Mouse (Mus musculus): ENCODE data around the gene Abcg1. TPM values are rescaled to one million over a fixed set of nuclear protein-coding genes. Genes with fewer than 3 reads are reported as not detected.

Gene Abcg1
- polyA plus RNA-seq, 1 experiment from 2014 or later, result 10.1 TPM

GRCm38 (mm10) chr17:31145998-31146397, 88.5 kb downstream of the Abcg1 start:
- Histone ChIP-seq H3K9me3 (ENCODE audit: control insufficient read depth, low read length) (peaks cover 3% of the 10 kb centered on the region; the same call in 1 of the 2 replicates), H3K36me3 (ENCODE audit: control insufficient read depth, insufficient read depth, low read length) (no peaks in the 10 kb centered on the region), H3K9ac (ENCODE audit: low read length) (no peak overlapping the region), H3K27ac (replicated peaks in 1 of 2; ENCODE audit: control insufficient read depth in 1 of 2, insufficient read depth in 1 of 2, low read depth in 2 of 2, low read length in 2 of 2) (no peak overlapping the region), H3K4me2 (ENCODE audit: low read length) (no peak overlapping the region), H3K4me1 (ENCODE audit: control insufficient read depth in 2 of 2, insufficient read depth in 2 of 2, low read length in 2 of 2) (peaks cover 2 to 3% of the 10 kb centered on the region in 2 experiments; a peak in 1 of 4 replicates), H3K4me3 (ENCODE audit: control insufficient read depth in 1 of 2, insufficient read depth in 1 of 2, low read depth in 1 of 2, low read length in 2 of 2) (no peak overlapping the region), H3K27me3 (ENCODE audit: control insufficient read depth, insufficient read depth, low read length) (no peaks in the 10 kb centered on the region)
- 79% methylated on average over 9 of the region's 9 CpGs for WGBS
- ATAC-seq (ENCODE audit: insufficient number of reproducible peaks, insufficient read depth, low FRiP score, low read depth), result no peak

DNA sequence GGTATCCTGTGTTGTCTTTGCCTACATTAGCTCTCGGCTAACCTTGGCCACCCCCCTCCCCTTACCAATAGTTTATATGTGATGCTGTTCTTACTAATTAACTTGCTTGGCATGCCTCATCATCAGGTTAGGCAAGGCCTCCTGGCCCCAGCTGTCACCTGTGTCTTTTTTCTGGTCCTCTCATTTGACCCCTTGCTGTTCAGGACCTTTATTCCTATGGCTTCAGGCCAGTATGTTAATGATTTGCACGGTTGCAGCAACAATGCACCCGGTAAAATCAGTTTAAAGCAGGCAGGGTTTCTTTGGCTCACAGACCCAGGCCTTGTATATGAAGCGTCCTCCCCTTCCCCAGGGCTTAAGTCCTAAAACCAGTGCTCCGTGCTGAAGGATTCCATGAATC, 95.0 kb downstream of the Abcg1 start:
- 65% methylated on average over 5 of the region's 5 CpGs for WGBS
- Histone ChIP-seq H3K36me3 (ENCODE audit: control insufficient read depth, insufficient read depth, low read length) (no peaks in the 10 kb centered on the region), H3K4me2 (ENCODE audit: low read length) (no peak overlapping the region), H3K9me3 (ENCODE audit: control insufficient read depth, low read length) (no peaks in the 10 kb centered on the region), H3K4me3 (ENCODE audit: control insufficient read depth in 1 of 2, insufficient read depth in 1 of 2, low read depth in 1 of 2, low read length in 2 of 2) (no peak overlapping the region), H3K4me1 (ENCODE audit: control insufficient read depth in 2 of 2, insufficient read depth in 2 of 2, low read length in 2 of 2) (no peaks in the 10 kb centered on the region; a peak in 1 of 4 replicates), H3K27ac (replicated peaks in 1 of 2; ENCODE audit: control insufficient read depth in 1 of 2, insufficient read depth in 1 of 2, low read depth in 2 of 2, low read length in 2 of 2) (no peak overlapping the region), H3K9ac (ENCODE audit: low read length) (no peak overlapping the region), H3K27me3 (ENCODE audit: control insufficient read depth, insufficient read depth, low read length) (no peaks in the 10 kb centered on the region)
- no peak for ATAC-seq (ENCODE audit: insufficient number of reproducible peaks, insufficient read depth, low FRiP score, low read depth)

GRCm38 (mm10) chr17:31152966-31153499, 95.6 kb downstream of the Abcg1 start:
- Histone ChIP-seq H3K4me1 (ENCODE audit: control insufficient read depth in 2 of 2, insufficient read depth in 2 of 2, low read length in 2 of 2) (no peaks in the 10 kb centered on the region; a peak in 1 of 4 replicates), H3K27ac (replicated peaks in 1 of 2; ENCODE audit: control insufficient read depth in 1 of 2, insufficient read depth in 1 of 2, low read depth in 2 of 2, low read length in 2 of 2) (no peak overlapping the region), H3K36me3 (ENCODE audit: control insufficient read depth, insufficient read depth, low read length) (no peaks in the 10 kb centered on the region), H3K4me2 (ENCODE audit: low read length) (no peak overlapping the region), H3K27me3 (ENCODE audit: control insufficient read depth, insufficient read depth, low read length) (no peaks in the 10 kb centered on the region), H3K9ac (ENCODE audit: low read length) (no peak overlapping the region), H3K4me3 (ENCODE audit: control insufficient read depth in 1 of 2, insufficient read depth in 1 of 2, low read depth in 1 of 2, low read length in 2 of 2) (no peak overlapping the region), H3K9me3 (ENCODE audit: control insufficient read depth, low read length) (no peaks in the 10 kb centered on the region)
- 59% methylated on average over 9 of the region's 9 CpGs for WGBS
- ATAC-seq (ENCODE audit: insufficient number of reproducible peaks, insufficient read depth, low FRiP score, low read depth), result no peak

- Histone ChIP-seq H3K27me3 (ENCODE audit: control insufficient read depth, insufficient read depth, low read length) (no peaks in the 10 kb centered on the region), H3K4me1 (ENCODE audit: control insufficient read depth in 2 of 2, insufficient read depth in 2 of 2, low read length in 2 of 2) (no peaks in the 10 kb centered on the region; a peak in 1 of 4 replicates), H3K9ac (ENCODE audit: low read length) (no peak overlapping the region), H3K4me2 (ENCODE audit: low read length) (no peak overlapping the region), H3K27ac (replicated peaks in 1 of 2; ENCODE audit: control insufficient read depth in 1 of 2, insufficient read depth in 1 of 2, low read depth in 2 of 2, low read length in 2 of 2) (no peak overlapping the region), H3K9me3 (ENCODE audit: control insufficient read depth, low read length) (0 out of 2 replicates have a peak, but pooled peaks cover under 1% of the 10 kb centered on the region), H3K4me3 (ENCODE audit: control insufficient read depth in 1 of 2, insufficient read depth in 1 of 2, low read depth in 1 of 2, low read length in 2 of 2) (no peak overlapping the region), H3K36me3 (ENCODE audit: control insufficient read depth, insufficient read depth, low read length) (no peaks in the 10 kb centered on the region)
- no peak for ATAC-seq (ENCODE audit: insufficient number of reproducible peaks, insufficient read depth, low FRiP score, low read depth)
- WGBS, result 48% methylated on average over 8 of the region's 8 CpGs
Measured at GRCm38 (mm10) chr17:31153785-31154184, 96.3 kb downstream of the Abcg1 start.

DNA sequence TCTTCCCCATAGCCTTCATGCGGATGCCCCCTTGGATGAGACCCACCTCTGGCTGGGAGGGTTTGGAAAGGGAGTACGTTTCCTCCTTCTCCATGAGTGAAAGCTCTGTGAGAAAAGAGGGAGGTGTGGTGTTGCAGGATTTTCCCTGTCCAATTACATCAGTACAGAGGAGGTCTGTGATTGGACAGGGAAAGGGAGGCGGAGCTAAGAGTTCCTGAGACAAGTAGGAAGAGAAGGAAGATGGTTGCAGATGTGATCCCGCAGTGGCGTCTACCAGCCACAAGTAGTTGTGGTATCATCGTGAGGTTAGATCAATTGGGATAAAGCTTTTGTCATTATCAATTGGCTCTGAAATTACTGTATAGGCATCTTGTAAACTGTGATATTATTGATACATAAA, 100.4 kb downstream of the Abcg1 start:
- 73% methylated on average over 6 of the region's 6 CpGs for WGBS
- Histone ChIP-seq H3K27me3 (ENCODE audit: control insufficient read depth, insufficient read depth, low read length) (no peaks in the 10 kb centered on the region), H3K9ac (ENCODE audit: low read length) (no peak overlapping the region), H3K4me1 (ENCODE audit: control insufficient read depth in 2 of 2, insufficient read depth in 2 of 2, low read length in 2 of 2) (no peaks in the 10 kb centered on the region), H3K27ac (replicated peaks in 1 of 2; ENCODE audit: control insufficient read depth in 1 of 2, insufficient read depth in 1 of 2, low read depth in 2 of 2, low read length in 2 of 2) (no peak overlapping the region), H3K4me3 (ENCODE audit: control insufficient read depth in 1 of 2, insufficient read depth in 1 of 2, low read depth in 1 of 2, low read length in 2 of 2) (no peak overlapping the region), H3K4me2 (ENCODE audit: low read length) (no peak overlapping the region), H3K9me3 (ENCODE audit: control insufficient read depth, low read length) (0 out of 2 replicates have a peak, but pooled peaks cover 4% of the 10 kb centered on the region), H3K36me3 (ENCODE audit: control insufficient read depth, insufficient read depth, low read length) (no peaks in the 10 kb centered on the region)
- no peak for ATAC-seq (ENCODE audit: insufficient number of reproducible peaks, insufficient read depth, low FRiP score, low read depth)

DNA sequence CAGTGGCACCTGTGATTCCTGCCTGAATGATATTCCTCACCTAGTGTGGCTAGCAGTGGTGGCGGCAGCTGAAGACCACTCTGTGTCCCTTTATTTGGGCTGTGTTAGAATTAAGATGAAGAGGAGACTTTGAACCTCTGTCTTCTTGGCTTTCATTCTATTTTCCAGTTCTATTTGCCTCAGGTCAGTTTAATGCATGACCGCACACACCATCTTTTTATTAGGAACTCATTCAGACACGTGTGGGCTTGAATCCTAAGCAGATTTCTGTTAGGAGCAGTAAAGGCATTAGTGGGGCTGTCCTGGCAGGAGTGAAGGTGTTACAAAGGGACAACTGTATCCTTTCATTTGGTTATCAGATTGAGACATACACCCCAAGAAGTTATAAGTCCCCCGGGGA, 102.8 kb downstream of the Abcg1 start:
- Histone ChIP-seq H3K9ac (ENCODE audit: low read length) (no peak overlapping the region), H3K27ac (replicated peaks in 1 of 2; ENCODE audit: control insufficient read depth in 1 of 2, insufficient read depth in 1 of 2, low read depth in 2 of 2, low read length in 2 of 2) (no peak overlapping the region), H3K4me3 (ENCODE audit: control insufficient read depth in 1 of 2, insufficient read depth in 1 of 2, low read depth in 1 of 2, low read length in 2 of 2) (no peak overlapping the region), H3K36me3 (ENCODE audit: control insufficient read depth, insufficient read depth, low read length) (no peaks in the 10 kb centered on the region), H3K9me3 (ENCODE audit: control insufficient read depth, low read length) (0 out of 2 replicates have a peak, but pooled peaks cover 4% of the 10 kb centered on the region), H3K27me3 (ENCODE audit: control insufficient read depth, insufficient read depth, low read length) (no peaks in the 10 kb centered on the region), H3K4me2 (ENCODE audit: low read length) (no peak overlapping the region), H3K4me1 (ENCODE audit: control insufficient read depth in 2 of 2, insufficient read depth in 2 of 2, low read length in 2 of 2) (no peaks in the 10 kb centered on the region)
- ATAC-seq (ENCODE audit: insufficient number of reproducible peaks, insufficient read depth, low FRiP score, low read depth), result no peak
- 71% methylated on average over 4 of the region's 4 CpGs for WGBS

DNA sequence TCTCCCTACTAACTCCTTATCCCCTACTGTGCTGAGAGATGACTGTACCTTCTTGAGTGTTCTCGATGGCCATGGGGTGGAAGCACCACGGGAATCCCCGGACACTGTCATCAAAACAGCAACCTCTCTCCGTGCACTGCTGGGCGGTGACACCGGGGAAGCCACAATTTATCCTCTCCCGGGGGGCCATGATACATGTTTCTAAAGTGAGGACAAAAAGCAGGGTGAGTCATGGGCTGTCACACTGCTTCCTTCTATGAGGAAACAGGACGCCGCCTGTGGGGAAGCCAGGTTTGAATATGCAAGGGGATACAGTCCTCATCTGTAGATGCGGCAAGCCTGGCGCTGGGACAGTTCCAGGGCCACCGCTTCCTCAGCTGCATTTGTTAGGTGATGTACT, 105.1 kb downstream of the Abcg1 start:
- H3K4me1 ChIP-seq (ENCODE audit: control insufficient read depth in 2 of 2, insufficient read depth in 2 of 2, low read length in 2 of 2), result no peaks in the 10 kb centered on the region
- WGBS, result 70% methylated on average over 12 of the region's 12 CpGs
- H3K9ac ChIP-seq (ENCODE audit: low read length), result no peak overlapping the region
- H3K27ac ChIP-seq (replicated peaks in 1 of 2; ENCODE audit: control insufficient read depth in 1 of 2, insufficient read depth in 1 of 2, low read depth in 2 of 2, low read length in 2 of 2), result no peak overlapping the region
- H3K27me3 ChIP-seq (ENCODE audit: control insufficient read depth, insufficient read depth, low read length), result no peaks in the 10 kb centered on the region
- H3K4me3 ChIP-seq (ENCODE audit: control insufficient read depth in 1 of 2, insufficient read depth in 1 of 2, low read depth in 1 of 2, low read length in 2 of 2), result no peak overlapping the region
- ATAC-seq (ENCODE audit: insufficient number of reproducible peaks, insufficient read depth, low FRiP score, low read depth), result no peak
- no peak overlapping the region for H3K4me2 ChIP-seq (ENCODE audit: low read length)
- no peaks in the 10 kb centered on the region for H3K36me3 ChIP-seq (ENCODE audit: control insufficient read depth, insufficient read depth, low read length)
- 0 out of 2 replicates have a peak, but pooled peaks cover 4% of the 10 kb centered on the region for H3K9me3 ChIP-seq (ENCODE audit: control insufficient read depth, low read length)

DNA sequence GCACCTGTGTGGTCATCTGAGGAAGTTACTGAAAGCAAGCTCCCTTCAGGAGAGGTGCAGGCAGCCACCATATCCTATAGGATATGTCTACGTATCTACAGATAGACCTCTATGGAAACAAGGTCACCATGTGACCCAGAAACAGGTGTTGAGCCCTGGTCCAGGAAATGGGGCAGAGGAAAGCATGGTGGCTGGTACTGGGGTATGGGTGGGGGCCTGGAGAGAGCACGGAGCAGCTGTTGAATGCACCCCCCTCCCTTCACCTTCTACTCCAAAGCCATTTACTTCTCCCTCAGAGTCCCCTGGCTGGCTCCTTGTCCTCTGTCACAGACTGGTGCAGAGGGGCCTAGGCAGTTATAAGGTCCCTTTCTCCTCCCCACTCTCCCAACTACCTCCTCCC, 106.3 kb downstream of the Abcg1 start:
- Histone ChIP-seq H3K9me3 (ENCODE audit: control insufficient read depth, low read length) (0 out of 2 replicates have a peak, but pooled peaks cover 3% of the 10 kb centered on the region), H3K27ac (replicated peaks in 1 of 2; ENCODE audit: control insufficient read depth in 1 of 2, insufficient read depth in 1 of 2, low read depth in 2 of 2, low read length in 2 of 2) (no peak overlapping the region), H3K4me1 (ENCODE audit: control insufficient read depth in 2 of 2, insufficient read depth in 2 of 2, low read length in 2 of 2) (no peaks in the 10 kb centered on the region), H3K36me3 (ENCODE audit: control insufficient read depth, insufficient read depth, low read length) (no peaks in the 10 kb centered on the region), H3K27me3 (ENCODE audit: control insufficient read depth, insufficient read depth, low read length) (no peaks in the 10 kb centered on the region), H3K4me3 (ENCODE audit: control insufficient read depth in 1 of 2, insufficient read depth in 1 of 2, low read depth in 1 of 2, low read length in 2 of 2) (no peak overlapping the region), H3K4me2 (ENCODE audit: low read length) (no peak overlapping the region), H3K9ac (ENCODE audit: low read length) (no peak overlapping the region)
- no peak for ATAC-seq (ENCODE audit: insufficient number of reproducible peaks, insufficient read depth, low FRiP score, low read depth)
- WGBS, result 79% methylated on average over 2 of the region's 2 CpGs
